7 mouse cellular contexts compared by ENCODE assay signal in genomic region chr7:141475011-141475804, GRCm38 (mm10). TPM values are rescaled to one million over a fixed set of nuclear protein-coding genes. Genes with fewer than 3 reads are reported as not detected.
A peak's percentile ranks its signal among the peaks of the same experiment; 100 is the strongest.
DNase-seq lines count a peak whose midpoint lies in the region; ATAC-seq and TF ChIP-seq lines count a peak whose summit lies in the region.

Polr2l (minus strand) TSS chr7:141475132.
Tspan4 (plus strand) TSS chr7:141475240.

- H3K4me3 ChIP-seq in cortical plate, adult 2 months (ENCODE audit: insufficient read depth, low read length): peak within 1 kb of the TSS; percentile 81
- H3K4me3 ChIP-seq in midbrain, embryonic 11.5 days (ENCODE audit: low read depth, low read length): peak within 1 kb of the TSS; percentile 82

- H3K36me3 ChIP-seq in midbrain, embryonic 11.5 days (ENCODE audit: control insufficient read depth, insufficient read depth, low read length): peaks cover 6% of the 10 kb centered on the region; the same call in 1 of the 2 replicates

- peaks cover 8% of the 10 kb centered on the region for H3K27me3 ChIP-seq in midbrain, embryonic 11.5 days (ENCODE audit: control insufficient read depth, insufficient read depth, low read length)

- no peak for TF ChIP-seq CTCF in cortical plate, adult 2 months (IDR thresholded peaks at IDR 0.05; ENCODE audit: extremely low read depth, insufficient read depth, low read length)

- peak within 1 kb of the TSS; percentile 93 for H3K27ac ChIP-seq in cortical plate, adult 2 months (ENCODE audit: insufficient read depth, low read length)
- peak within 1 kb of the TSS; percentile 67; the same call in 1 of the 2 replicates for H3K27ac ChIP-seq in midbrain, embryonic 11.5 days (ENCODE audit: low read depth, low read length)

- WGBS in midbrain, embryonic 11.5 days: under 1% methylated on average over 86 of the region's 87 CpGs

- H3K9ac ChIP-seq in midbrain, embryonic 11.5 days (ENCODE audit: low read length): peak within 1 kb of the TSS; percentile 94

- H3K4me2 ChIP-seq in midbrain, embryonic 11.5 days: peak within 1 kb of the TSS; percentile 93

- ATAC-seq in inflammation-experienced regulatory T-cells, adult 6 months: peak; percentile 89
- ATAC-seq in midbrain, embryonic 11.5 days (ENCODE audit: low FRiP score): peak; percentile 86

- intact Hi-C loops in gastrocnemius, postnatal 14 days (cut with DNase I; ENCODE audit: low total_unique reads): no loop called here
- intact Hi-C loops in left cerebral cortex, postnatal 4 days (cut with DNase I): no loop called here

- peaks cover 5% of the 10 kb centered on the region; the same call in 1 of the 2 replicates for H3K4me1 ChIP-seq in cortical plate, adult 2 months (ENCODE audit: control insufficient read depth, insufficient read depth, low read length)
- H3K4me1 ChIP-seq in midbrain, embryonic 11.5 days (ENCODE audit: control insufficient read depth, insufficient read depth, low read length): peaks cover 16% of the 10 kb centered on the region

- peak; percentile 92 for DNase-seq in adrenal gland, adult 2 months
- peak; percentile 83 for DNase-seq in gastrocnemius, postnatal 14 days
- DNase-seq in left cerebral cortex, postnatal 4 days: peak; percentile 85
- DNase-seq in midbrain, embryonic 11.5 days (ENCODE audit: low spot score, missing footprints): peak; percentile 99
- peak; percentile 81 for DNase-seq in right cerebral cortex, postnatal 4 days

- peak; percentile 77 for TF ChIP-seq POLR2A in cortical plate, adult 2 months (IDR thresholded peaks at IDR 0.05; ENCODE audit: extremely low read depth, insufficient read depth, low read length)

- H3K9me3 ChIP-seq in midbrain, embryonic 11.5 days (ENCODE audit: control insufficient read depth, low read length): no peaks in the 10 kb centered on the region

RNA-seq across cellular contexts. Expression of gene Polr2l, which starts in this region (rescaled TPM):
- 100 to 1,000 TPM in 1 of 2 experiments, 10 to 100 TPM in 1; 84.4 to 140 TPM for total RNA-seq in adrenal gland, adult 2 months (2021)
- 68.5 and 71.0 TPM in 2 replicates for polyA plus RNA-seq in adrenal gland, adult 2 months (2012; rRNA removed)
- 49.3 and 52.1 TPM in 2 replicates for polyA plus RNA-seq in cortical plate, adult 2 months (2012; rRNA removed)
- total RNA-seq in gastrocnemius, postnatal 14 days (2021): 10 to 100 TPM; 47.7 to 49.8 TPM
- polyA plus RNA-seq in inflammation-experienced regulatory T-cells, adult 6 months (2017; shearing (Covaris generic)): 10 to 100 TPM; 15.7 to 24.9 (median 19.9) TPM
- 10 to 100 TPM; 38.5 to 40.1 TPM for total RNA-seq in left cerebral cortex, postnatal 4 days (2021)
- polyA plus RNA-seq in midbrain, embryonic 11.5 days (2014; fragmentation: Nextera tagmentation; extraction: Ambion mirVana): 63.5 and 74.2 TPM in 2 replicates

RNA-seq across cellular contexts. Expression of gene Tspan4, which starts in this region (rescaled TPM):
- total RNA-seq in adrenal gland, adult 2 months (2021): 100 to 1,000 TPM in 1 of 2 experiments, 10 to 100 TPM in 1; 47.8 to 125 TPM
- polyA plus RNA-seq in adrenal gland, adult 2 months (2012; rRNA removed): 227 and 256 TPM in 2 replicates
- 32.4 and 33.0 TPM in 2 replicates for polyA plus RNA-seq in cortical plate, adult 2 months (2012; rRNA removed)
- total RNA-seq in gastrocnemius, postnatal 14 days (2021): 10 to 100 TPM; 15.3 TPM
- polyA plus RNA-seq in inflammation-experienced regulatory T-cells, adult 6 months (2017; shearing (Covaris generic)): 1 to 10 TPM; 1.8 to 3.0 (median 2.4) TPM
- 10 to 100 TPM; 33.5 to 35.9 TPM for total RNA-seq in left cerebral cortex, postnatal 4 days (2021)
- 26.9 and 28.6 TPM in 2 replicates for polyA plus RNA-seq in midbrain, embryonic 11.5 days (2014; fragmentation: Nextera tagmentation; extraction: Ambion mirVana)

Comparison
In these comparisons a context has a peak if more than half of its experiments do, and no peak if none do; other contexts are left out.
1. Peak in every context shown above with its lines: DNase-seq, ATAC-seq, H3K4me3 ChIP-seq and H3K27ac ChIP-seq.